Mouse (Mus musculus): ENCODE measurements around the gene Zfhx3. TPM values are rescaled to one million over a fixed set of nuclear protein-coding genes. Genes with fewer than 3 reads are reported as not detected.

Zfhx3 gene
- total RNA-seq, 2 experiments from 2014 or later = 0.38 to 0.43 TPM

DNA sequence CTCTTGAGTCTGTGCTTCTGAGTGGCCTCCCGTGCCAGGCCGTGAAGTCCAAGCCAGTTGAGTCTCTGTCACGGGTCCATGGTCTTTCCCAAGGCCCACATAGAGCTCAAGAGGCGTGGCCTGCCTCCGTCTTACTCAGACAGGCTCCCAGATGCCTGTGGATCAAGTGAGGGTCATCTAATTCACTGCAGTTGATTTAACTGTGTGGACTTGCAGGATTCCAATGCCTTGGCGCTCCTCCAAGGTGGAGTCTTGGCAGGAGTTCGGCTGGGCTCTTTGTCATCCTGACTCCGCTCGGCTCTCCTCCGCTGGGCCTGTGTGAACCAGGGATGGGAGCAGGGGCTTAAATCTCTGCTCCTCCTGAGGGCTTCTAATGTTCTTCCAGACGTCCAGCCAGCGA lies 855.6 kb downstream of the Zfhx3 start:
- ATAC-seq (replicated peaks; ENCODE audit: low FRiP score, poor library complexity, severe bottlenecking) = no peak

DNA sequence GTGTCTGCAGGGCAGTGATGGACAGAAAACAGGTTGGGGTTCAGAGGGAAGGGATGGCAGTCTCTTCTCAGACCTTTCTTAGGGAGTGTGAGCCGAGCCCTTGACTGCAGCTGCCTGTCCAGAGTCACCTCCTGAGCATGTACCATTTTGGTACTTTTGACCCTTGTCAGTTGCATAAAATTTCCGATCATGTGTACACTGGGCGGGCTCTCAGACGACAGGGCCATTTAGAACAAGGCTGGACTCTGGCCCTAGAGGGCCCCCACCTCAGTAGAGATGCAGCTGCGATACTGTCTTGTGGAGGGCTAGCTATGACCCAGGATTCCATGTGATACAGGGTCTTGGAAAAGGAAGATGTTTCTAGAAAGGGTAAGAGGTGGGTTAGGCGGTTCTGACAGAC lies 856.8 kb downstream of the Zfhx3 start:
- ATAC-seq (replicated peaks; ENCODE audit: low FRiP score, poor library complexity, severe bottlenecking) = no peak

DNA sequence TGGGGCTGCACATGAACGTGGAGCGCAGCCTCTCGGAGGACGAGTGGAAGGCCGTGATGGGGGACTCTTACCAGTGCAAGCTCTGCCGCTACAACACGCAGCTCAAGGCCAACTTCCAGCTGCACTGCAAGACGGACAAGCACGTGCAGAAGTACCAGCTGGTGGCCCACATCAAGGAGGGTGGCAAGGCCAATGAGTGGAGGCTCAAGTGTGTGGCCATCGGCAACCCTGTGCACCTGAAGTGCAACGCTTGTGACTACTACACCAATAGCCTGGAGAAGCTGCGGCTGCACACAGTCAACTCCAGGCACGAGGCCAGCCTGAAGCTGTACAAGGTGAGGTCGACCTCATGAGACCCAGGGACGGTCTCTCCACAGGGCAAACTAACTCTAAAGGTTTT lies 857.9 kb downstream of the Zfhx3 start:
- no peak for ATAC-seq (replicated peaks; ENCODE audit: low FRiP score, poor library complexity, severe bottlenecking)

DNA sequence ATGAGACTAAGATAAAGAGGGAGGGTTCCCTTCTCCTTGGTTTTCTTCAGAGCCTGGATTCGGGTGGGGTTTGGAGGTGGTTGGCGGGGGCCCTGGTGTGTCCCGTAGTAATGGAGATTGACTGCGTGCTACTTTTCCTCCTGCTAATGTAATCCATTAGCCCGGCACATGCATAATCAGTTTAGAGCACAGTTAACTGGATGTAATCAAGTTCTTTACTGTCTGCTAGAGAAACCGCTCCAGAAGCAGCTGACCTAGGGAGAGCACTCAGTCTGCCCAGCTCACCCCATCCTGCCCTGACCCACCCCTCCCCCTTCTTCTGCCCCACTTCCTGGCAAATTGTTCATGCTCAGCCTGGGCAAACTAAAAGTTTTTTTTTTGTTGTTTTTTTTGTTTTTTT lies 860.6 kb downstream of the Zfhx3 start:
- ATAC-seq (replicated peaks; ENCODE audit: low FRiP score, poor library complexity, severe bottlenecking) = no peak

DNA sequence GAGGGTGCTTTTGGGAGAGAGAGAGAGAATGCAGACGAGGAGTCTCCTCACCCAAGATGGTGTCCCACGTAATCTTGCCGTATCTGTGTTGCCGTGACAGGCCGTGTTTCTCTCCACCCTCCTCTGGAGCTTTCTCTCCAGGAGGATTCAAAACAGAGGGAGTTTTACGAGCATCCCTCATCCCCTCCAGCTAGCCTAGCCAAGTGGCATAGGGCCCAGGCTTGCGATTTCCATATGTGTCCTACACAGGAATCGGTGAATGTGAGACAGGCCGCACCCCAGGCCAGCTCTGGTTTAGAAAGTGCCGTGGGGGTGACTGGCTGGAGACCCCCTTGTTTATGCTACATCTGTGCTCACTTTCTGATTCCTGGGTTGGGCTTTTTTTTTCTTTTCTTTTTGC lies 869.2 kb downstream of the Zfhx3 start:
- no peak for ATAC-seq (replicated peaks; ENCODE audit: low FRiP score, poor library complexity, severe bottlenecking)

DNA sequence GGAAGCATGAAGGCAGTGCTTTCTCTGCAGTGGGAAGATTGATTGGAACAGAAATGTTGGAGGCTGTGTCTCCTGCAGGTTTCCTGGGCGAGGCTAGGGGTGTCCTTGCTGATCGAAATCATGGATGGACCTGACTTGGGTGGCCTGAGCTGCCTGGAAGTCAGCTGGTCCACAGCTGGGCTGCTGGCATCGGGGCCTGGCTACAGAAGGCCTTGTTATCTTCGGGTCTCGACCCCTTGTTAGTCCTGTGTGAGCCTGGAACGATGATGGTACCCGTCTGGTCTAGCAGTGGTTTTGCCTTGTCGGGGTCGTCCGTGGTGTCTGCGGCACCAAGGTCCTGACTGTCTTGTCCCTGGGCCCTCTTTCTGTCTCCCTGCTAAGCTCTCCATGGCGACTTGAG lies 870.9 kb downstream of the Zfhx3 start:
- no peak for ATAC-seq (replicated peaks; ENCODE audit: low FRiP score, poor library complexity, severe bottlenecking)

DNA sequence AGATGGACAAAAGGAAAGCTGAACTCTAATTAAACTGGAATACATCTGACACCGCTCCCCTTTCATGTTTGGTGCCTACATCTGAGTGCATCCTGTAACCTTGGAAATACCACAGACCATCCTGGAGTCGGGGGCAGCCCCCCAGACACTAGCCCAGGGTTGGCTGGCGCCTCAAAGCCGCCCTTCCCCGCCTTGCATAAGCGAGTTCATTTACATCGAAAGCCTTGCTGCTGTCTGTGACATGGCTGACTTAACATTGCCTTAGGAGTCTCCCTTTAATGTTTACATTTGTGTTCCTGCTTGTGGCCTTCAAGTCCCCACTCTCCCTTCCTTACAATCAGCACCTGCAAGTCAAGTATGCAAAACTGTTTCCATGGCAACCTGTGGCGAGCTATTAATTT lies 876.8 kb downstream of the Zfhx3 start:
- no peak for ATAC-seq (replicated peaks; ENCODE audit: low FRiP score, poor library complexity, severe bottlenecking)

DNA sequence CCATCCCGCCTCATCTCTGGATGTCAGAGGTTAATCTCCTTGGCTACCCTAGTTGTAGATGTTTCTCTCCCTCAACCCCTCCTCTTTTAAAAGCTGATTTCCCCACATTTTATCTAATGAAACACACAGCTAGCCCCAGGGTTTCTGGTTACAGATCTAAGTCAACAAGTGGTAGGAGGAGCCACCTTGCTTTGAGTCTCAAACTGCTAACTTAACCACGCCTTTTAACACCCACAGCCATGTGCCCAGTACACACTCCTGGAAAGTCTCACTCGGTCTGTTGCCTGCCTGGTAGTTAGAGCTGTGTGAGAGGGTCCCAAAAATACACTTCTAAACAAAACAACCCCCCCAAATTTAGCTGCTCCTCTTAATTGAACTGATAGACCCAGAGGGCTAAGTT lies 877.4 kb downstream of the Zfhx3 start:
- no peak for ATAC-seq (replicated peaks; ENCODE audit: low FRiP score, poor library complexity, severe bottlenecking)

DNA sequence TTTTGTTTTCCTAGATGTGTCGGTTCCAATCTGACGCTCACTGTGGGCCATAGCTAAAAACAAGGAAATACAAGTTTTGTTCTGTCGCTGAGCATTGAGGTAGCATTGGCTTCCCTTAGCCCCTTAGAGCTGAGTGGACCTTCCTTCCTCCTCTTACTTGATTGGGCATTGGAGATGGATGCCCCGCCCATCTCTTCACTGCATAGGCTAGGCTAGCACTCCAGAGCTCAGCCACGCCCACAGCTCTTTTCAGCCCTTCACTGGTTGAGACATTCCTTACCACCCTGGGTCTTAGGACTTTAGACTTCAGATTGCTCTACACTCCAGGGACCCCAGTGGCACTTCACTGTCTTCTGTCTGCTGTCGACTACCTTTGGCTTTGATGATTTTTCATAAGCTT lies 878.2 kb downstream of the Zfhx3 start:
- peak; percentile 74 for ATAC-seq (replicated peaks; ENCODE audit: low FRiP score, poor library complexity, severe bottlenecking)

DNA sequence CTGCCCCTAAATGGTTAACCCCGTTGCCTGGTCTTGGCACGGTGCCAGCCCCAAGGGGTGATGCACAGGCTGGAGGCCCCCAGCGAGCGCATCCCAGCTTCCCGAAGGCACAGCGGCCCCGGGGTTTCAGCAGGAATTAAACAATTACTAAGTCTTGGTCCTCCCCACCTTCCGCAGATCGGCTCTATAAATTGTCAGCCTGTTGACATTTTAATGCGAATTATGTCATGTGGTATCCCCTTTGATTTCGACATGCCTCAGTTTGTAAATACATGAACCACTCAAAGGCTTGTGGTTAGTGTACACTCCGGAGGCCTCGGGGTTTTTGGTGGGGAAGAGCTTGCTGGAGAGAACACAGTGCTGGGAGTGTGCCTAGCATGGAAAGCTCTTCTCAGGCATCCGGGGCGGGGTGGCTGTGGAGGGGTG lies 880.4 kb downstream of the Zfhx3 start:
- no peak for ATAC-seq (replicated peaks; ENCODE audit: low FRiP score, poor library complexity, severe bottlenecking)

DNA sequence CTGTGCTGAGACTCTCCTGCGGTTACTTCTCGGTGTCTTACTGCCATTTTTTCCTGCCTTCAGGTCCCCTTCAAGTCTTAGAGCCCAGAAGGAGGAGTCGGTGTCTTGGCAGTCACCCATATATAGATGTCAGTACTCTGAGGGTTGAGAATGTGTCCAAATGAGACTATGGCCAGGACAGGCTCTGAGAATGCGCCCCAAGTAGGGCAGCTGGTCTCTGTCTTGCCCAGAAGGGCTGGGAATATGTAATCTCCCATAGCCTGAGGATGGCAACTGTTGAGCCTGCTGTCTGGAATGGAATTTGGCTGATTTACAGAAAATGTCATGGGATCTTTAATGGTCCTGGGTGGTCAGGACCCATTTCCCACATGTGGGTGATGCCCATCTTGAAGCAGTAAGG lies 881.6 kb downstream of the Zfhx3 start:
- no peak for ATAC-seq (replicated peaks; ENCODE audit: low FRiP score, poor library complexity, severe bottlenecking)

DNA sequence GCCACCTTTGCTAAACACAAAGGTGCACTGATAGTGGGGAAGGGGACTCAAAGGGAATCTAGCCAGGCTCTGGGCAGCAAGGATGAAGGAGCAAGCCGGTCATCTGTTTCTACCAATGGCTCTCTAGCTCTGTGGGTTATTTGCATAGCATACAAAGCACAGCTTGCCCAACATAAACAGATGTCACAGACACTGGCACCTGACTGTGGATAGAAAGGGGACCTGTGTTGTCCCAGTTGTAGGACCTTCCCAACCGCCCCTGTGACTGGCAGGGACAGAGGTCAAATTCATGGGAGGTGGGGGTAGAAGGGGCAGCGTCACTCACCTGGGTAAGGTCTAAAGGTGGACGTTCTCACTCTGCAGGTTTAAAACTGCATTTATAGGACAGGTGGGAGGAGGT lies 884.0 kb downstream of the Zfhx3 start:
- no peak for ATAC-seq (replicated peaks; ENCODE audit: low FRiP score, poor library complexity, severe bottlenecking)

DNA sequence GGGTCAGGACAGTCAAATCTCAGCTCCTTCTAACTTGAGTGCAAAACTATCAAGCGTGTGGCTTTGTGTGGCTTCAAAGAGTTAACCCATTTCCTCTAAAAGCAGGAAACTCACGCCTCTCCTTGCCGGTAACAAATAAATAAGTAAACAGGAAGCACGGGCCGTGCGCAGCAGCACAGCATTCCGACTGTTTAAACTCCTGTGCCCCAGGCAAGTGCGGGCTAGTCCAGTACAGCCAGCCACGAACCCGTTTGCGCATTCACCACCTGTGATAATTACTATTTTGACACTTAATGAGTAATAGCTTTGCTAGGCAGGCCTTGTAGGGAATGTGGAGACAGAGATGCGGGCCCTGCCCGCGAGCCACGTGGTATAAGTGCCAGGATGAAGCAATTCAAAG lies 885.0 kb downstream of the Zfhx3 start:
- no peak for ATAC-seq (replicated peaks; ENCODE audit: low FRiP score, poor library complexity, severe bottlenecking)

DNA sequence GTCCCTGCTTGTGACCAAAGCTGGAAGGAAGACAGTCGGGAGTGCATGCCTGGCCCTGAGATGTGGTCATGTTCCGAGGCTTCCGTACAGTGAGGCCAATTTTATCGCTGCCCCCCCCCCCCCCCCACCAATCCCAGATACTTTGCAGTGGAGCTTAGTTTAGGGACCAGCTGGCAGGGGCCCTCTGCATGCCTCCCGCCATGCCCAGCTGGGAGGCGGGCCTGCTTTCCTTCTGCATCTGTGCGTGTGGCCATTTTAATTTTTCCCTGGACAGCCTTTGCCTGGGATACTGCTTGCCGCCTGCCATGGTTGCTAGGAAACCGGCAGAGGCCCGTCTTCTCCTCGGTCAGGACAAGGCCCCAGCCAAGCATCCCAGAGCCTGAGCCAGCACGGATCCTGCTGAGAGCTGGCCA lies 886.9 kb downstream of the Zfhx3 start:
- ATAC-seq (replicated peaks; ENCODE audit: low FRiP score, poor library complexity, severe bottlenecking) = no peak

DNA sequence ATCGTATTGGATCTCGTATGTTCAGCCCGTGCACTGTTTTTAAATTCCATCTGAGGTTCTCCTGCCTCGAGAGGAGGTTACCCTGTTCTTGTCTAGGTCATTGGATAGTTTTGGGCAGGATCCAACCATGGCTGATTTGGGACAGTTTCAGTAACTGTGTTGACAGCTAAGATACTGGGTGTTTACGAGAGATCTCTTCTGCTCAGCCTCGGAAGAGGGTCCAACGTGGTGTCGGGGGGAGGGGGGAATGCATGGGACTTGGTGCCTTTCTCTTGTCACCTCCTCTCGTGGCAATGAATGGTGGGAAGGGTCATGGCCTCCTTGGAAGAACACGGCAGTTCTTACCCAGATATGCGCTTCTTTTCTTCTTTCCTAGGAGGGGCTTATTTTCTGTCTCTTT lies 892.7 kb downstream of the Zfhx3 start:
- no peak for ATAC-seq (replicated peaks; ENCODE audit: low FRiP score, poor library complexity, severe bottlenecking)

DNA sequence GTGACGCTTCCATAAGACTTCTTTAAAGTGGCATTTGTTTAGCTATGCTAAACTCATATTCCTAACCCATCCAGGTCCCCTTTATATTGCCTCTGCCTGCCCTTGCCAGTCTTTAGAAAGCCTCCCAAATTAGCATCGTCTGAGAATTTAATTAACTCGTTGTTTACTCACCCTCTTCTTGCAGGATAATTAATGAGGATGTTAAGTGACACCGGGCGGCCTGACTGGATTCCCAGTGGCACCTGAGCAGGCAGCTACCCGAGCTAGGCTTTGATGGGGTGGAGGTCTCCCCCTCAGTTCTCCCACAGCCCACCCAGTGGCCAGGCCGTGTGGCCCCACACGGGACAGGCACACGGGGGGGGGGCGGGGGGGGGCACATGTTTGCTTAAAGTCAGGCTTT lies 895.3 kb downstream of the Zfhx3 start:
- ATAC-seq (replicated peaks; ENCODE audit: low FRiP score, poor library complexity, severe bottlenecking) = no peak

DNA sequence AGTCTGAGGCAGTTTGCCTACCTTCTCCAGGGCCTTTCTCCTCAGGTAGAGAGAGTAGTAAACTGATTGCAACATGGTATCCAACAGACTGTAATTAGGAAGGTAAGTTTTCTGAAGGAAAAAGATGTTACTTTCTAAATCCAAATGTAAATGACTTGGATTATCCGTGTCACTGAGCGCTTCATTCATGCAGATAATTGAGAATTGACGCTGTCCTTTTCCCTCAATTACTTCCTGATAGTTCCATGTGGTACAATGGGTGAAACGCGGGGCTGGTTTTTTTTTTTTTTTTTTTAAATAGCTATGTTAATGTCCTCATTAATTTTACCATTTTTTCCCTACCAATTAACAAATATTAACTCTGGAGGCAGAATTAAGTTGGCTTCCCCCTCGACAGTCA lies 896.3 kb downstream of the Zfhx3 start:
- no peak for ATAC-seq (replicated peaks; ENCODE audit: low FRiP score, poor library complexity, severe bottlenecking)

DNA sequence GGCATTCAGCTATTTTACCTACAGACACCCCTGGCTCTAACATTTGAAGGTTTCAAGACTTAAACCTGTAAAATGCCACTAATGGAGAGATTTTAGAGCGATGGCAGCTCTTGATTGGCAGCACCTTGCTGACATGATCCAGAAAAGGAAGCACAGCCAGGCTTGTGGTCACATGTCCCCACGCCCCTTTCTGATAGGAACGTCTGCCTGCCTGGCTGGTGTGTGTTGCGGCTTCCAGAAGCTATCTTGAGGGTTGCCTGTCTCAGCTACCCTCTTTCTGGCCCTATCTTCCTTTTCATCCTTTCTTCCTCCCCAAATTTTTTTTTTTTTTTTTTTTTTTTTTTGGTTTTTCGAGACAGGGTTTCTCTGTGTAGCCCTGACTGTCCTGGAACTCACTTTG lies 899.9 kb downstream of the Zfhx3 start:
- ATAC-seq (replicated peaks; ENCODE audit: low FRiP score, poor library complexity, severe bottlenecking) = no peak

DNA sequence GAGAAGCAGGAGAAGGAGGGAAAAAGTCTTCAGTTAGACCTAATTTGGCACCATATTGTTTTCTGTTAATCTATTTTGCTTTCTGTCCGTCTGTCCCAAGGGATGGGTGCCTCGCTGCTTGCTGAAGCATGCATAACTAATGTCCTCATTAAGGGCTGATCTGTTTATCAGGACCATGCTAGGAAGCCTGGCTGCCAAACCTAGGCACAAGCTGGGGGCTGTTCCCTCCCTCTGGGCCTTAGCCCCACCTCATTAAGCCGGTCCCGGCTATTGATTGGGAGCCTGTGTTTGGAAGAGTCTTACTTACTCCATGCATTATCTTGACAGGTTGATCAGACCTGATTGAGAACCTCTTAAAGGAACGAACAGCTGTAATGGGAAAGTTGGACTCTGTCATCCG lies 903.7 kb downstream of the Zfhx3 start:
- no peak for ATAC-seq (replicated peaks; ENCODE audit: low FRiP score, poor library complexity, severe bottlenecking)

DNA sequence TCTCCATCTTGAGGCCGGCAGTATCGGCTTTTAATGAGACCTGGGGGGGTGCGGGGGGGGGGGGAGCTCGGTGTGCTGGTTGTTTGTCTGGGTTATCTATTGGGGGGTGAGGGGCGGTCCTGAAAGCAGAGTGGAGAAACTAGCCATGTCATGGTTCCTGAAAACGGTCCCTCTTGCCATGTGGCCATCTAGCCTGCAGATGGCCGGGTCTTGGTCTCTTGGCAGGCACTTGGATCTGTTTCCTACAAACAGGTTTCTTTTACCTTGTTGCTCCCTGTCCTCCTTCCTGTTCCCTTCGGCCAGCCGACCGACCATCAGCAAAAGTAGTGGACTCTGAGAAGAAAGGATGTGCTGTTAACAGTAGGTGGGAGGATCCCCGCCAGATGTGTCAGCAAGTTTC lies 904.4 kb downstream of the Zfhx3 start:
- ATAC-seq (replicated peaks; ENCODE audit: low FRiP score, poor library complexity, severe bottlenecking) = no peak

DNA sequence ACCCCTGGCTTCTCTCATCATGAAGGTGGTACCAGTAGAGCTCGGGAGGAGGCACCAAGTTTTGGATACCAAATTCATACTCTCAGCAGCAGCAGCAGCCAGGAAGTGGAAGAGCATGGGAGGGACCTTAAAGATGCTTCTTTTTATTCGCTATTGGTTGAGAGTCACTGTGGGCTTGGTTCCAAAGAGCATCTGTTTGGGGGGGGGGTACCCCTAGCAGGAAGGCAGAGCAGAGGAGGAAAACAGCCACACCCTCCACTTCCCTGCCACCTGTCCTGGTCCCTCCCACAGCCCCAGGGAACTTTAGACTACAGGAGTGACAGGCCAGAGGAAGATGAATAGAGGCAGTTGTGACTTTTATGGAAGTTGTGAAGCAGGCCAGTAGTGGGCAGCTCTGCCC lies 904.9 kb downstream of the Zfhx3 start:
- ATAC-seq (replicated peaks; ENCODE audit: low FRiP score, poor library complexity, severe bottlenecking) = no peak

DNA sequence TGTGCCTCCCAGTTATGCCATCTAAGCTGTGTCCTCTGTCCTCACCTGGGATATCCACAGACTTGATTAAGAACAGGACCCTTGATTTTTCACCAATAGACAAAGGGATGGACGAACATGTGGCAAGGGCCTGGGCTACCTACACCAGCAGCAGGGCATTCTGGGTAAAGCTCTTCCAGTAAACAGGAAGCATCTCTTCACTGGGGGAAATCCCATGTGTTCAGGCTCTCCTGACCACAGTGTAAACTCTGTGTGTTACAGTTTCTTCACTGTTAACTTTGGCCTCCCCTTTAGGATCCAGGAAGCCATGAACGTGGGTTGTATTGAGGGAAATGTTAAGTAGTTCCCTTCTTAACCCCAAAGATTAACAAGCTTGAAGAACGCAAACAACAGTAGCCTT lies 906.0 kb downstream of the Zfhx3 start:
- no peak for ATAC-seq (replicated peaks; ENCODE audit: low FRiP score, poor library complexity, severe bottlenecking)

DNA sequence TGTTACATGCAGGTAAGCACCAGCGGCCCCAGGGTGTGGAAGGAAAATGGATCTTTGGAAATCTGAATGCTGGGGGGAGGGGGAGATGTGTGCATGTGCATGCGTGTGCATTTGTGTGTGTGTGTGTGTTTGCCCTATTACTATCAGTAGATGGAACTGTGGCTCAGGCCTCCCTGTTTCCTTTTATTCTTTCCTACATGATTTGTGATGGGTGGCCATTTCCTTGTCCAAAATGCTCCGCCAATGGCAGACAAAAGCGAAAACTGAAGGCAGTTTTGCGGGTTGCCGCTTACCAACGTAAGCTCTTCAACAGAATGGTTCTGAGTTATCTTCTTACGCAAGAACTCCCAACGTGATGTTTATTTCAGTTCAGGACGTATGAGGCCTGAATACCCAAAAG lies 910.6 kb downstream of the Zfhx3 start:
- no peak for ATAC-seq (replicated peaks; ENCODE audit: low FRiP score, poor library complexity, severe bottlenecking)
